Mouse (Mus musculus): ENCODE results near the gene Rps11.
"Not testable (repeated sequence)": the region's sequence is repeated elsewhere in the genome, so short reads cannot be mapped to it uniquely, and the experiment has no call there.

Gene Rps11

DNA sequence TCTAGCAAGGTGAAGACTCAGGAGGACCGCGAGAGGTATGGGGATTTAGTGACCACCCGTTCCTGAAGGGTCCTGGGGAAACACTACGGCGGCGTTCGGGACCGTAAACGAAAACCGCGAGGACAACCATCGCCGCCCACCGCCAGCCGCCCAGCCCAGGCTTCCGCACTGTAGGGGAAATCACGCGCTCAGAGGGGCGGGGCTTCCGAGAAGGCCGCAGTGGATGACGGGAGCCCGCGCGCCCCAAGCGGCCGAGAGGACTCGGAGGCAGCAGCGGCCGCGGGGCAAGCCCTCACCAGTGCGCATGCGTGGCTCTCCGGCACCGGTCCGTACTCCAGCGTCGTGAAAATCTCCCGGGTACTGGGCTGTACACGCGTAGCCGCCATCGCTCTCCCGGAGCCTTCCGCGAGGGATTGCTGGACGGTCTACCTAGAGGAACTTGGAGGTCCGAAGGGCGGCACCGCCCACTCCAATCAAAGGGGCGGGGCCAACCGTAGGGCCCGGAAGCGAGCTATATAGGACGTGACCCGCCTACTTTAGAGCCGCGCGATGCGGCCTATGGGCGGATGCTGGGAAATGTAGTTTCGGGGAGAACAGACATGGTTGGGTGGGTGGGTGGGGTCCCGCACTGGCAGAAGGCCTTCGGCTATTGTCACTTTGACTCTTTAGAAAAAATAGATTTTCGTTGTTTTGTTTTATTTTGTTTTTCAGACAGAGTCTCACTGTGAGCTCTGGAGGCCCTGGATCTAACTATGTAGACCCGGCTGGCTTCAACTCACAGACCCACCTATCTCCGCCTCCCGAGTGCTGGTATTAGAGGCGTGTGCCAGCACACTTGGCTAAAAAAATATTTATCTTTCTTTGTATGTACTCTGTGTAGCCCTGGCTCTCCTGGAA is 30.1 kb upstream of the Rps11 start, which contains the start of the genes Pih1d1 and Aldh16a1:
Gene Pih1d1 (plus strand): TSS at position 208 of the 897 bp plus-strand sequence.
Gene Aldh16a1 (minus strand): TSS at position 489 of the 897 bp plus-strand sequence.
- peak; percentile 98 for DNase-seq (ENCODE audit: low read depth)

- DNase-seq (ENCODE audit: low read depth), result no peak
These were observed 29.3 kb upstream of the Rps11 start for GRCm38 (mm10) chr7:45153586-45153985.

DNA sequence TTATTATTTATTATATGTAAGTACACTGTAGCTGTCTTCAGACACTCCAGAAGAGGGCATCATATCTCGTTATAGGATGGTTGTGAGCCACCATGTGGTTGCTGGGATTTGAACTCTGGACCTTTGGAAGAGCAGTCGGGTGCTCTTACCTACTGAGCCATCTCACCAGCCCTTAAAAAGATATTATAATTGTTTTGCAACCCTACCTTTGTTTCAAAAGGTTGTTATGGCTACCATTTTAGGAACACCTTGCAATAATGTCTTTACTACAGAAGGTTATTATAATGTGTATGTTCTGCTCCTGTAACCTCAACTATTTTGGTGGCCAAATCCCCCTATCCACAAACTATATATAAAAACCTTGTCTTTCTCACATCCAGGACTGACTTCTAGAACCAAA is 28.8 kb upstream of the Rps11 start:
- not testable (repeated sequence) for DNase-seq (ENCODE audit: low read depth)

GRCm38 (mm10) chr7:45151303-45151702 is 27.1 kb upstream of the Rps11 start:
- DNase-seq (ENCODE audit: low read depth), result no peak

DNA sequence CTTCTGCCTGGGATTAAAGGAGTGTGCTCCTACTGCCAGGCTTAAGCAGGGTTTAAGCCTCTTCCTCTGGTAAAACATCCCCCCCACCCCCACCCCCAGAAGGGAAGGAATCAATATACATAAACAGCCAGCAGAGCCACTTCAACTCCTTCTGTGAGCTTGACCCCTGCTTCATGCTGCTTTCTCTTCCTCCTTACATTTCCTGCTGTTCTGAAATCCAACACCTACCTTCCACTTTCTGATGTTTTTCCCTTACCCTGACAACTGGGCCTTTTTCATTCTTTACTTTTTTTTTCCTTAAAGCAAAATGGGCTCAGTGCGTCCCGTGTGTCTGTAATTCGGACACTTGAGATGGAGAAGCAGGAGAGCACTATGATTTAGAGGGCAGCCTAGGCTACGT is 26.1 kb upstream of the Rps11 start:
- DNase-seq (ENCODE audit: low read depth), result no peak

DNA sequence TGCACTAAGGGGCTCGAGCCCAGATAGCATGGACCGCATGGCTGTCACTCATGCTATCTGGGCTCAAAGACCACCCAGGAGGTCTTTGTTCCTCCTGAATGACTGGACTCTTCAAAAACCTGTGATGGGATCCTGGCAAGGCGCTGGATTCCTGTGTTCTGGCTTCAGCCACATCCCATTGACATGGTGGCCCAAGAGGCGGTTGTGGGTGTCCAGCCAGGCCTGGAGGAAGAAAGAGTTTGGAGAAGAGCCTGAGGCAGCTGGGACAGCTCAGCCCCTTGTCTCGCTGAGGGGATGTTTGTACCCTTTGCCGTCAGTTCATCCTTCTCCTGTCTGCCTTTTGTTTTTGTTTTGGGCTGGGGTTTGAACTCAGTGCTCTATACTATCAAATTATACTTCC is 25.3 kb upstream of the Rps11 start:
- DNase-seq (ENCODE audit: low read depth), result no peak

DNA sequence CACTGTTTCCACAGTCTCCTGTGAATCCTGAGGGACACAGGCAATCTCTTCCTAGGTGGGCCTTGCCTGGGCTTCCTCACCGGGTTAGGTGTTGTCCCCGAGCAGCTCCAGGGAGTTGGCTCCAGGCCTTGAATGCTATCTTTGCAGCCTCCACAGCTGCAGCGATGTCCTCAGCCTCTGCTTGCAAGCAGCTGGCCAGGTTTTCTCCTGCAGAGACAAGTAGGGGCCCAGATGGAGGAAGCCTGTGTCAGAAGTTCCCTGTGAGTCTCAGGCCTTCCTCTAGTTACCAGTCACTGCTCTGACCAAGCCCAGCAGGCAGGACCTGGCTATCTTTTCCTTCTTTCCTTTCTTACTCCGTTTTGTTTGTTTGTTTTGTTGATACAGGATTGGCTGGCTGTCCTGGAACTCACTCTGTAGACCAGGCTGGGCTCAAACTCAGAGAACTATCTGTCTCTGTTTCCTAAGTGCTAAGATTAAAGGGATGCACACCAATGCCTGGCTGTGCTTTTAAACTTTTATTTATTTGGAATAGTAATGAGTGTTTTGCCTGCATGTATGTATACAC is 24.4 kb upstream of the Rps11 start:
- DNase-seq (ENCODE audit: low read depth), result no peak

- DNase-seq (ENCODE audit: low read depth), result no peak
These were observed 23.7 kb upstream of the Rps11 start for GRCm38 (mm10) chr7:45147899-45148298.

GRCm38 (mm10) chr7:45147267-45147666 is 23.0 kb upstream of the Rps11 start:
- DNase-seq (ENCODE audit: low read depth), result no peak

GRCm38 (mm10) chr7:45145460-45145859 is 21.2 kb upstream of the Rps11 start:
- no peak for DNase-seq (ENCODE audit: low read depth)

DNA sequence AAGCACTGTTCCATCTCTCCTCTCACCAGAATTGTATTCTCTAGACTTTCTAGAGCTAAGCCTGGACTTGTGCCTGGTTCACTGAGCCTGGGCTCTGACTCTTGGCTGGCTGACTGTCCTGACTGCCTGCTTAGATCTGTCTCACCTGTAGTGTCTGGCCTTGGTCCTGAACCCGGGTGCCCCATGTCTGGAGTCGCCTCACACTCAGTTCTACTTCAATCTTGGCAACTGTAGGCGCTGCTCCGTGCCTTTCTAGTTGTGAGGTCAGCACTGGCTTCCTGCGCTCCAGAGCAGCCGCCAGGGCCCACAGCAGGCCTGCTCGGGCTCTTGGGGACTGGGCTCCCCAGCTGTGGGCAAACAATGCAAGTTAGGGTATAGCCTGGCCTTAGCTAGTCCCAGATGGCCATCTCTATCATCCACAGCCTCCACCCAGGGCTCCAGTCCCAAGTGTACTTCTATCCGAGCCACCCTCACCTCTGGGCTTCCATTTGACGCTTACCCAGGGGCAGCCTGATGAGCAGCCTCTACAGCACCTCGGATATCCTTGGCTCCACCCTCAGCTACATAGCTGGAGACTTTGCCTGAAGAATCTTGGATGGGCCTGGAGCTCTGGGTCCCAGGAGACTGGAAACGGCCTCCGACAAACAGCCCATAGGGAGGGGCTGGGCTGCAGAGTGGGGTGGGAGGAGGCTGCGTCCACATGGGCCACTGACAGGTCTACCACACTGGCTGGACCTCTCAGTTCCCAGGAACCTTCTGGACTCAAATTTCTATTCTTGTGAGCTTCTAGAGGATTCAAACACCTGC is 20.3 kb upstream of the Rps11 start:
- no peak for DNase-seq (ENCODE audit: low read depth)

DNA sequence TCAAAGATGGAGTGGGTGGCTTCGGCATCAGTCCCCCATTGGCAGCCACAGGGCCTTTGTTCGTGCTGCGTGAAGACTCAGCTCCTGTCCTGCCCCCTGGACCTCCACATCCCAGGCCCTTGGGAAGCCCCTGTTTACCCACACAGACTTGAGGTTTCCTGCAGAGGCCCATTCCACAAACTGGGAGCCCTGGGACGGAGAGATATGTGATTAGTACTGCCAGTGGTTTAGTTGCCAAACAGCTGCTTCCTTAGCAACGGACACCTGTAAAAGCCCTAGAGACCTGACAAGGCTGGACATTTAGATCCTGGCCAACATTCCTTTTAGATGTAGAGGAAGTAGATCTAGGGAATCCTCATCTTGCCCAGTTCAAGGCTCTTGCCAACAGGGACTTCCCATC is 17.7 kb upstream of the Rps11 start:
- DNase-seq (ENCODE audit: low read depth), result no peak

DNA sequence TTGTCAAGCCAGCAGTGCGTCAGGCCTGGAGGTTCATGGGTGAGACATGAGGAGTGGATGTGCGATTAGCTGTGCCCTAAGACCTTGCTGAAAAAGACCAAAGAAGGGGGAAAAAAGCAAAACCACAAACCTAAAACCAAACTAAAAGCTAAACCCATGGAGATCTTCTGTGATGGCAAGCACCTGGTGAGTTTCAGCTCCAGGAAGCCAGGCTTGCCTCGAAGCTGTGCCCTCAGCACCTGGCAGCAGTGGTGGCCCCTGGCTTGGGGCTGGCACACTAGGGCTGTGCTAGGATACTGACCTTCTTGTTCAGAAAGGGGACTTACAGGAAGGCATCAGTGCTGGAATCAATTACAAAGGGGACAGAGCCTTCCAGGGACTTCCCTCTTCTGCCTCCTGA is 17.1 kb upstream of the Rps11 start:
- peak; percentile 57 for DNase-seq (ENCODE audit: low read depth)

- no peak for DNase-seq (ENCODE audit: low read depth)
These were observed 15.9 kb upstream of the Rps11 start for GRCm38 (mm10) chr7:45139904-45140723.

DNA sequence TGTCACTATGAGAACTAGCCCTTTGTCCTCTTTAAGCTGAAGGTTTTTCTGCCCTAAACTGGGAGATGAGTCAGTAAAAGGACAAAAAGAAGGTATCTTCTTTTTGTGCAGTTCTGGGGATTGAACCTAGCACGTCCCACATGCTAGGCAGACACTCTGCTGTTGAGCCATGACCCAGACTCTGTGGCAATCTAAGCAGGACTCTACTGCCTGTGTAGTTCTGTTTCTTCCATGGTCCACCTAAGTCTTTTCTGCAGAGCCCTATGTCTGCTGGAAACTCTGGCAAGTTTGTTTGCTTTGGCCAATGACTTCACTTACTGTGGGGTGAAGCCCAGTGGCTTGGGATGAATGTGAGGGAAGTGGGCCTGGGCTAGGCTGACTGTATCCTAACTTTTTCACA is 14.2 kb upstream of the Rps11 start:
- no peak for DNase-seq (ENCODE audit: low read depth)

DNA sequence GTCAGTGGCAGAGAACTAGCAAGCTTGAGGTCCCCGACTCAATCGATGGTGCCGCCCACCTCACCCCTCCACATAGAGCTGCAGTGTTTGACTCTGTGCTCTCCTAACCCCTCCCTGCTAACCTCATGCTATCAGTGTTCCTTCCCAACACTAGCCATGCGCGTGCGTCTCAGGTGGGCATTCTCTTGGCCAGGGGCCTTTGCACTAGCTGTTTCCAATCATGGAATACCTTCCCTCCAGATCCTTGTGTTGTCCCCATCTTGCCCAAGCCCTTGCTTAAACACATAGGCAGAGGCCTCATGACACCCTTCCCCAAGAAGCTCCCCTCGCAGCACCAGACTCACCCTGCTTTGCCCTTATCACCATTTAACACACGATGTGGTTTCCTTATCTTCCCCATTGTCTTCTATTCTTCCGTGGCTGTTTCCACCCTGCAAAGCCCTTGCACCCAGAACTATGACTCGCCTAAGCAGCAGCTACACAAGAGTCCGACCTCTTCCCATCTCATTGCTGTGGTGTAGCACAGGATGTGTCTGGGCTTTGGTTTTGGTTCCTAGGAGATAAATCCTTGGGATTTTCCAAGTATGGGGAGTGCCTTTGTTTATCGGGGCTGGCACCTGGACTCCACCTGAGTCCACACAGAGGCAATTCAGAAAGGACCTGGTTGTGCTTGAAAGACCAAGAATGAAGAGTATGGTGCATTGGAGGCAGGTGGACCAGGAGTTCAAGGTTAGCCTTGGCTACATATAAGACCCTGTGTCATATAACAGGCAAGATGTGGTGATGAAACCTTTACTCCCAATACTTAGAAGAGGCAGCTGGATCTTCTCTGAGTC is 13.2 kb upstream of the Rps11 start:
- DNase-seq (ENCODE audit: low read depth), result peak; percentile 47

DNA sequence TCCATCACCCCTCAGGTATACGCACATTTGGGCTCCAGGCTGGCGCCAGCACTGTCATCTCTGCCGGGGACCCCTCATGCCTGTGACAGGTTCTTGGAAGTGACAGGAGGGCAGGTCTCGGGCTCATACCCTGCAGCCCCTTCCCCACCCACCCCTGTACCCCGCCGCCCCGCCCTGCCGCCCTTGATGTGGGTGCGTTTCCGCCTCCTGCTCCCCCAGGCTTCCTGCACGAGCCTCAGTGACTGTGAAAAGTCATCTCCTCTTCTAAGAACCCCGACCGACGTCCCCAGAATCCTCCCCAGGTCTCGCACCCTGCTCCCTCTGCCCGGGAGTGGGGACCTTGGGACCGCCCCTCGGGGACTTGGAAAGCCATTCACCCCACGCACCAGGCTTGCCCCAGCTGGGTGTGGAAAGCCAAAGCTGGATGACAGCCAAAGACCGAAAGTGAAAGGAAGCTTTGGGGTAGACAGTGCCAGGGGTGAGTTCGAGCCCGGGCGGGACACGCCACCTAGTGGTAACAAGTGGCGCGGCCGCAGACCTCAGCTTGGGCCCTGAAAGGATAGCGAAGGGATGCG is 11.8 kb upstream of the Rps11 start, which contains the start of the genes Gm45713 and Flt3l:
Gene Gm45713 (minus strand): TSS at position 239 of the 575 bp plus-strand sequence.
Gene Flt3l (minus strand): TSS at position 440 of the 575 bp plus-strand sequence.
- peak; percentile 97 for DNase-seq (ENCODE audit: low read depth)

DNA sequence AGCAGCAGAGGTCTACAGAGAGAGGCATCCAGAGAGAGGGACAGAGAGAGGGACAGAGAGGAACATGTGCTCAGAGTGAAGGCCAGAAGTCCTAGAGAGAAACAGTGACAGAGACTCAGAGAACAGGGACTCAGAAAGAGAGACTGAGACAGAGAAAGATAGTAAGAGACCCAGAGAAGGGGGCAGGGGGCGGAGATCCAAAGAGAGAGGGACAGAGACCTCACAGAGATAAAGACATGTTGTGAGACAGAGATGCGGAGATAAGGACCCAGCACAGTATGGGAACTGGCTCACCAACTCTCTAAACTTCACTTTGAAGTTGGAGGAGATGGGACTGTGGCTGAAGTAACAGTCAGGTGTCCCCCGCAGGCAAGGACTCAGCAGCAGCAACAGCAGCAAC is 11.1 kb upstream of the Rps11 start:
- no peak for DNase-seq (ENCODE audit: low read depth)

GRCm38 (mm10) chr7:45134544-45135026 is 10.3 kb upstream of the Rps11 start:
- DNase-seq (ENCODE audit: low read depth), result peak; percentile 74
